Mouse (Mus musculus): ENCODE measurements around the gene Gabrr1.
A peak's percentile ranks its signal among the peaks of the same experiment; 100 is the strongest.

The Gabrr1 gene

GRCm38 (mm10) chr4:33208881-33209841, 76.8 kb downstream of the Gabrr1 start, which contains the start of gene Srsf12:
Srsf12 (plus strand) TSS chr4:33208991.
- DNase-seq (ENCODE audit: low spot score in 2 of 2), result peak; percentile 2 to 28

Data from natural killer cell, adult 2 months (primary cell).